Mouse (Mus musculus): ENCODE data around the gene Dennd6a. TPM values are rescaled to one million over a fixed set of nuclear protein-coding genes. Genes with fewer than 3 reads are reported as not detected.
"Not testable (repeated sequence)": the region's sequence is repeated elsewhere in the genome, so short reads cannot be mapped to it uniquely, and the experiment has no call there.

The Dennd6a gene
- total RNA-seq (2021), result 10 to 100 TPM; 15.9 to 16.8 TPM

DNA sequence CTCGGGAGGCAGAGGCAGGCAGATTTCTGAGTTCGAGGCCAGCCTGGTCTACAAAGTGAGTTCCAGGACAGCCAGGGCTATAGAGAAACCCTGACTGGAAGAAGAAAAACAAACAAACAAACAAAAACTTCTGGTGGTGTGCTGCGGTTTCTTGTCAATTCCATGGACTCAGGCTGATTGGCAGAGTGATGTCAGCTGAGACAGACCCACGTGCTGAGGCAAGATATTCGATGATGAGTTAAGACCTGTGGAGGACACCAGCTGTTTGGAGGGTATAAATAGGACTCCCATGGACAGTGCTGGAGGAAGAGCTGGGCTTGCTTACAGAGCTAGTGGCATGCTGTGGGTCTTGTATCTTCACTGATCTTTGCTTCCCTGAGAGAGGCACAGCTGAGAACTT is at the start of gene Dennd6a:
Dennd6a (plus strand) TSS at position 301 of the 400 bp plus-strand sequence.
- DNase-seq (ENCODE audit: low spot score); intact Hi-C loops (cut with DNase I): not testable (repeated sequence)

DNA sequence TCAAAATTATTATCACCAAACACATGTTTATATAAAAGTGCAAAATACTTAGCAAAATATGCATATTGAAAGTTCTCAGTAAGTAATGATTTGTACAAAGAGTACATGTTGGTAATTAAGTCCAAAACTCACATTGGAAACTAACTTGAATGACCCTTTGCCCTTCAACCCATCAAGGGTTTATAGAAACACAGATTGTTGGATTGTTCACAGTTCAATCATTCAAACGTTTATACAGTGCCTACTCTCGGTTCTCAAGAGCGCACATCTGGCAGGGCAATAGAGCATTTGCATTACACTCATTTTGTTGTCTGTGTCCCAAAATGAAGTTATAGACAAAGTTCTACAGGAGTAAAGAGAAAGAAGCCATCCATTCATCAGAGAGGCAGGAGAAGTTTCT is 47.7 kb upstream of the Dennd6a start:
- intact Hi-C loops (cut with DNase I), result no loop called here

DNA sequence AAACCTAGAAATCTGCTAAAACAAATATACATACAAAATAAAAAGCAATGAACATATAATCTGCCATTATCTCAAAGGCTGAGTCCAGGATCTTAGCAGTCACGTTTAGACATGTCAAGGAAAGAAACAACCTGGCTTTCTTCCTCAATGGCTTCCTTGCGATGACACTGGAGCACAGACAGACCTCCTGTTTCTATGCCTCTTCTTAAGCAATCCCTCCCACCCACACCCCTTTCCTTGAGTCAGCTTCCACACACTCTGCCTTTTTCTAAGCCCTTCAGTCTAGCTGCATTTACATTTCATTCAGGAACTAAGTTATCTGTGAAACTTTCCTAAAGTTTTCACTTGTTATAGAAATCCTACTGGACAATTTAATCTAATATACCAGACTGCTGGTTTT is 45.4 kb upstream of the Dennd6a start:
- intact Hi-C loops (cut with DNase I), result no loop called here
- DNase-seq (ENCODE audit: low spot score), result no peak

More for the DNA sequence above, 47.7 kb upstream of the Dennd6a start:
- no peak for DNase-seq (ENCODE audit: low spot score)

DNA sequence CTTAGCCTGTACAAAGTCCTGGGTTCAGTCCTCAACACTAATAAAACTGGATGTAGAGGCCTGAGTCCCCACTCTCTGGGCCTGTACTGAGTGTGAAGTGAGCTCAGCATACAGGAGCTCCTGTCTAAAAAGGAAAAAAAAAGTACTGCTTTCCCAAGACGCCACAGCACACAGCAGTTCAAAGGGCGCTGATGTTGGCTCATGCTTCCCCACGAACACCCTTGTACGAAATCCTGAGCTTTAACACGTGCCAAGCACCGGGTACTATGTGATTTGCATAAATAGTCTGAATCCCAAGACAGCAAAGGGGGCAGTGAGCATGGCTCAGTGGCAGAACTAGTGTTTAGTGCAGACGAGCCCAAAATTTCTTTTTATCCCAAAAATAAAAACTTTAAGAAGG is 43.3 kb upstream of the Dennd6a start:
- DNase-seq (ENCODE audit: low spot score), result no peak
- intact Hi-C loops (cut with DNase I), result no loop called here

DNA sequence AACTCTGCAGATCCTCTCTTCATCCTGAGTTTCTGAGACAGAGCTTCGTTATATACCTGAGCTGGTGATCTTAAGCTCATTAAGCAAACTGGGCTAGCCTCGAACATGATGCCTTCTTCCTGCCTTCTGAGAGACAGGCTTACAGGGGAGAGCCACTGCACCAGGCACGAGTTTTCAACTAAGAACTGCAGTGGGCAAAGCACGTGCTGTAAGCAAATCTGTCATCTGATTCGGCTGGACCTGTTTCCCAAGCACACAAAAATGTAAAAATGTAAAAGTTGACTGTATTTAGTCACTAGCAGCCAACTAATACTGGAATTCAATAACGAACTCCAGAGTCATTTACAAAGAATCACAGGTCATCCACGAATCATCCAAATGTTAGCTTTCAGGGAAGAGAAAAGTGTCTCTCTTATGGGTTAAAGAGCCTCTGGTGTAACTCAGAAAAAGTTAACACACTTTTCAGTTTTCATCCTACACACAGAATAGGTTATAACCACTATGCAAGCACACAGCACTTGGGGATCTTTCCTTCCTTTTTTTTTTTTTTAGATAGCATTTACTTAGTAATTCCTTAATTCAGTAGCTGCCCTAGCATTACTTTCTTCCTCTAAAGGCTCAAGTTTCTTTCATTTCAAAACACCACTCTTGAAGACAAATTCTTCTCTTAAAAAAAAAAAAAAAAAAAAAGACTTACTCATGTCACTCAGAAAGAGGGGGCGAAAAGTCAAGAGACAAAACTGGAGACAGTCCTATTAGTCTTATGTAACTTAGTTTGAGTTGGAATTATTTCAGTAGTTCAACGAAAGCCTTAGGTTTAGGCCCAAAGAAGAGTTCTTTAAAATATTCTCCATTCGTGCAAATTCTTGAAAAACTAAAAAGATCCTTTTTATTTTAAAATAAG is 42.0 kb upstream of the Dennd6a start:
- no peak for DNase-seq (ENCODE audit: low spot score)
- intact Hi-C loops (cut with DNase I), result loop anchor here (2.0 kb wide), 2 partner anchors 39 to 107 kb away; partner anchors contain the start of gene Arf4

DNA sequence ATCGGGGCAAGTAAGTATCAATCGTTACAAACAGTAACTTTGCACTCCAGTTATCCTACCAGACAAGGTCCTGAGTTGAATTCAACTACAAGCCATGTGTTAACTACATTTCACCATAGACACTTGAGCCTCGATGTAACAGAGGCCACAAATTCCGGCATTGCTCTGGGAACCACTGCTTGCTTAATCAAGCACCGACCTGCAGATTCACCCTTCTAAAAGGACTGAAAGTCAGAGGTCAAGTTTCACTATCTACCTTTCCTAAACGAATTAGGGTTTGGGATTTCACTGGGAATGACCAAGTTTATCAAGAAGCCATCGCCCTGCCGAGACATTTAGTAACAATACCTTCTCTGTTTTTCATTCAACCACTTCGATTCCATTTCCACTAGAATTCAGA is 40.9 kb upstream of the Dennd6a start:
- DNase-seq (ENCODE audit: low spot score), result no peak
- intact Hi-C loops (cut with DNase I), result loop anchor here (2.0 kb wide), 2 partner anchors 40 to 106 kb away; partner anchors contain the start of gene Arf4

DNA sequence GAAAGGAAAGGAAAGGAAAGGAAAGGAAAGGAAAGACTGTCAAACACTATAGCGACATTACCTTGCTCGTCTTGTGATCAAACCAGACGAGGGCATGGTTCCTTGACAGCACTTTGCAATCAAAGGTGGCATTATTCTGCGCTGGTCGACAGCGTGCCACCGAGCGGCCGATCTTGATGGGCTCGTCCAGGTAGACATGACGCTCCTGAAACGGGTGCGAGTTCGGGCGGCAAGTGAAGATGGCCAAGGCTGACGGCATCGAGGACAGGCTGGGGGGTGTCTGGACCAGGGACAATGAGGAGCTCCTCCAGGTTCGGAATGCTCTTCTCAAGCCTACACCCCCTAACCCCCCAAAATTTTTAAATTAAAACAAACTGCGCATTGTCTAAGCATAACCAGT is 40.4 kb upstream of the Dennd6a start:
- intact Hi-C loops (cut with DNase I), result loop anchor here (2.0 kb wide), 2 partner anchors 40 to 106 kb away; partner anchors contain the start of gene Arf4
- DNase-seq (ENCODE audit: low spot score), result no peak

DNA sequence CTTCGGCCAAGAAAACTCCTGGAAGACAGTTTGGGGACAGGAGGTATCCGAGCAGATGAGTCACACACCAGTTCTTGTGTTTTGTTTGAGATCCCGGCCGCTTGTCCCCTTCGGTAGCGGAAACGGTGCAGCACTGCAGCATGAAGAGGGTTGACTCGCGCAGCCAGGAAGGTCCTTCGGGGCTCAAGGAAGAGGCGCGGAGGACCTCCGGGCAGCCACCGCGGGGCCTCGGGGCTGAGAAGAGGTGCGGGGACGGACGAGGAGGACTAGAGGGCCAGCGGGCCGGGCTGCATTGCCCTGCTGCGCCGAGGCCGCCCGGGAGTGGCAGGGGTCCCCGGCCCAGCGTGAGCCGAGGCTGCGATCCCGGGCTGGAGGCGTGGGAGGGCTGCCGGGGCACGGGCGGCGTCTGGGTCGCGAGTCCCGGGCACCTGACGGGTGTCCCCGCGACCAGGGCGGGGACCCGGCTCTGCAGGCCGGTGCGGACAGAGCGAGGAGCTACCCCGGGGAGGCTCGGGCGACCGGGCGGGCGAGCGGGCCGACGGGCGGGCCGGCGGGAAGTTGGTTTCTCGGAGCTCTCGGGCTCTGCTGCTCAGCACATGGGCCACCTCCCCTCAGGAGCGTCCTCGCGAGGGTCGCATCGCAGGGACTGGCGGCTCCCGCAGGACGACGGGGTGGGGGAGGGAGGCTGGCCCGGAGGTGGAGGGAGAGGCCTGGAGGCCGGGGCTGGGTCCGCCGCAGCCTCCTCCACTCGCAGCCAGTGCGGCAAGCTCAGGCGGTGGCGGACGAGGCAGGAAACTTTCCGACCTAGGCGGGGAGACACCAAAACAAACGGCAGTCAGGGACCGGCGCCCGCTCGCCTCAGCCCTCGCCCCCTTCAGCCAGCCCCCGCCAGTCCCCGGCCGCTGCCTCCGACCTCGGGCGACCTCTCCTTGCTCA is 39.6 kb upstream of the Dennd6a start:
- DNase-seq (ENCODE audit: low spot score), result no peak
- intact Hi-C loops (cut with DNase I), result loop anchor here (2.0 kb wide), 3 partner anchors 41 to 105 kb away; partner anchors contain the start of gene Arf4

DNA sequence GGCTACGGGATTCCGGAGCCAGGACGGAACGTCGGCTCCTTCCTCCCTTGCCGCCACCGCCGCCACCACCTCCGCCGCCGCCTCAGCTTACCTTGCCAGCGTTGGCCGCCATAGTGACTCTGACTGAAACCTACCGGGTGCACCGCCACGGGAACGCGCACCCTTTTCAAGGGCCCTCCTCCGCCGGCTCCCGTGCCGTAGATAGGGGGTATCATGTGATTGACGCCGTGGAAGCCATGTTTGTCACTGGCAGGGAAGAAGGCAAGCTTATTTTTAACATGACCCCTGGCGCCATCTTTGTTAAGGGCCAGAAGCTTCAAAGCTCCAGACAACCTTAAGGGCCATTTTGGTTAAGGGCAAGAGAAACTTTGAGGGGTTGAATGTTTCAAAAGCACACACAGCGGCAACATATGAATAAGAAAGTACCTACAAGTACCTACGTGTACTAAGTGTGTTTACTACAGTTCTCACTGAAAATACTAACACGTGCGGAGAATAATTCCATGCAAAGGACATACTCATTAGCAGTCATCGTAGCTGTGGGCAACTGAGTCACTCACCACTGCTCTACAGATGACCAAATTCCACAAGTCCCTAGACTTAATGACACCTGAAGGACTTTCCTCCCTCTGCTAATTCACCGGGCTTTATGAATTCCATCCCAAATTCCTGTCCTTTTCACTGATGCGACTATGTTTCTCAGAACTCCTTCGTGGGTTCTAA is 38.7 kb upstream of the Dennd6a start, which contains the start of gene Slmap:
Slmap (minus strand) TSS at position 175 of the 723 bp plus-strand sequence.
- intact Hi-C loops (cut with DNase I), result loop anchor here (2.0 kb wide), 1 partner anchor 44 kb away; no protein-coding TSS in a partner anchor
- DNase-seq (ENCODE audit: low spot score), result peak; percentile 96

DNA sequence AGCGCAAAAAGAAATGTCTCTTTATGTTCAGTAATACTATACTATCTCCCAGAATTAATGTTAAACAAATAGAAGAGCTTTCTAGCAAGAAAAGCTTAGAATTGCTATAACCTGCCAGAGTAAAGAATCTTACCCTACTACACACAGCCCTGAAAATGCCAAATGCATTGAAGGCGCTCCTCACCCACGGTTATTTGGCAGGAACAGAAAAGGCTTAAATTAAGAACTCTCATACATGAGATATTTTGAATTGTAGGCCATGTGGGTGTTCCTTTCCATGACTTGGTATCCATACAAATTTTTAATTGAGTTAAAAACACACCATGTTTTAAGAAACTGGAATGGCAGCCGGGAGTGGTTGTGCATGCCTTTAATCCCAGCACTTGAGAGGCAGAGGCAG is 34.4 kb upstream of the Dennd6a start:
- no peak for DNase-seq (ENCODE audit: low spot score)
- intact Hi-C loops (cut with DNase I), result no loop called here

DNA sequence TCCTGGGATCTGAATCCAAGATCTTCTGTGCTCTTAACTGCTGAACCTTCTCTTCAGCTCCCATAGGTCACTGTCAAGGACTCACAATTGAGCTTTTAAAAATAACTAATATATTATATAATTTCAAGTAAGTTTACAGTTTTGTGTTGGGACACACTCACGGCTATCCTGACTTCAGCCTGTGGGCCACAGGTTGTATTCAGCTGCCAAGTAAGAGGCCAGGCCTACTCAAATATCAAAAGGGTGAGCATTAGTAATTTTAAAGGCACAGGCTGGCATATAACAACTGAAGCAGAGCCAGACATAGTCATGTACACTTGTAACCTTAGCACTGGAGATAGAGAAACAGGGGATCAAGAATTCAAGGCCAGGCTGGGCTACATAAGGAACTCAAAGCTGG is 33.1 kb upstream of the Dennd6a start:
- intact Hi-C loops (cut with DNase I), result no loop called here
- no peak for DNase-seq (ENCODE audit: low spot score)

DNA sequence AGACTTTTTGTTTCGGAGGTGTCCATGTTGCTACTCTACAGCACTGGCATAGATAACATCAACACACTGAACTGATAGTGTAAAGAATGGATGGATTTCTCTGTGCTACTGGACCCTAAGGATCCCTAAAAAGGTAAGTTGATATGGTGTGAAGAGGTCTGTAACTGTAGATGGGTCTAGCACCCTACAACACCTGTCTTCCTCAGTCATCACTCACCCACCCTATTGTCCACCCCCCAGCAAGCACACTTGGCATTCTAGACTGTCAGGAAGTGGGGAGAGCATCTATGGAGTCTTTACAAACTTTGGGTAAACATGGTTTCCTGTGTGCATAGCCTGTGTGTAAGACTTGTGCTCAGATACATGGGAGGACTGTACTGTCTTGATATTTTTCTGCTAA is 31.5 kb upstream of the Dennd6a start:
- intact Hi-C loops (cut with DNase I), result no loop called here
- DNase-seq (ENCODE audit: low spot score), result no peak

DNA sequence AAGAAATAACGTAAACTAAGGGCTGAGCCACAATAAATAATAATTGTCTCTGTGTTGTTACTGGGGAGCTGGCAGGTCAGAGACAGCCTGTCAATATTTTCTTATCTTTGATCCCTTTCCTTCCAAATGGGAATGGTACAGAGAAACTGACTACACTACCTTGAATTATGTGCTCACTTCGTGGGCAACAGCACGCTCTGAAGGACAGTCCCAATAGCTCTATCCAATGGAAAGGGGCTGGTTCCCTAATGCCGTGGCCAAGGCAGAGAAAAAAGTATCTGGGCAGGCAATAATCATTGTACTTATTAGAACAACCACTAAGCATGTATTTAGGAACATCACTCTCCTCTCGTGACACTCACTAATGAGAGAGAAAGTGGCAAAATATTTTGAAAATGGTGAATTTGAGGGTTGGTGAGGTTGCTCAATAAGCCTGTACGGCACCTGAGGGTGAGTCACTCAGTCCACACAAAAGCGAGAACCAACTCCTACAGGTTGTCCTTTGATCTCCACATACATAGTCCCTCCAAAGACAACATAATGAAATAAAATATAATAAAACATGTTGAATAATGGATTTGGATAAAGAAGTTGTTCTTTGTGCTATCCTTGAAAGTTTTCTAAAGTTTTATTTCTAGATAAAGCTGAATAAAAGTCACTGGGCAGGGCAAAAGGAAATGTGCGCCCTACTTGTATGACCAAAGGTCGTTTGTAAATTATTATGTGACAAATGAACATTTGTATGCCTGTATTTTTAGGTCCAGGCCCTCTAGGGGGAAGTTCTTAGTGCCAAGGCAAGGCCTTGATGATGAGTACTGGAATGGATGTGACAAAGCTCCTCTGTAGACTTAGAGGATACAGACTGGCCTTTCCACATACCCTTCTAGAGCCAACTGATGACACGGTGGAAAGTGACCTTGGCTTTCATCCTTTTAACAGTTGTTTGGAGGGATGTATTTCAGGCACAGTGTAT is 25.9 kb upstream of the Dennd6a start:
- intact Hi-C loops (cut with DNase I), result no loop called here
- DNase-seq (ENCODE audit: low spot score), result no peak

DNA sequence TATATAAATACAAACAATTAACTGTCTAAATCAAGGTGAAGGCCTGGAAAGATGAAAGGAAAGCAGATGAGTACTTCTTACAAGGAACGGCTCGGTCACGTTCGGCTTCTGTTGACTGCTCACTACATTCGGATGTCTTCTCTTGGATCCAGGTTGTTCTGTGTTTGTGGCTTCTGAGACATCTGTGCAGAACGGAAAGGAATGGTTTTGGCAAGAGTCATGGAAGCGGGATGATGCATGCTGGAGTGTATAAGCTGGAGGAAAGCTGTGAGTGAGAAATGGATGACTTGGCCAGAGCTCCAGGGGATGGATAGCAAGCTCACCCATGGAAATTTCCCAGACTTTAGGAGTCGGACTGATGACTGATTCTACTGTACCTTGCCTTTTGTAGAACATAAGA is 22.9 kb upstream of the Dennd6a start:
- DNase-seq (ENCODE audit: low spot score), result no peak
- intact Hi-C loops (cut with DNase I), result no loop called here

DNA sequence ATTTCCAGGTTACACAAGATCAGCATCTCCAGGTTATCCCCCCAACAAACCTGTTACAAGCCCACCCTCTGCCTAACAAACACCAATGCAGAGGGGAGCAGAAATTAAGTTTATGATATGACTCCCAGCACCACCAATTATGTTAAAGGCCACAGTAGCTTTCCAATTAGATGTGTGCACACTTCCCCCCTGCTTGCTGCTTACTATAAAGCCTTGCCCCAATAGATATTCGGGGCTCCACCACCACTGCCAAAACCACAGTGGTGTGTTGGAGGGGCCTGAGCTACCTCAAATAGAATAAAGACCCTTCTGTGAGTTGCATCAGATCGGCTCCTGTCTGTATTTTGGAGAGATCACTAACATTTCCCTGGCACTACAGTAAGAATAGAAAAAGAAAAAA is 21.2 kb upstream of the Dennd6a start:
- intact Hi-C loops (cut with DNase I), result no loop called here
- no peak for DNase-seq (ENCODE audit: low spot score)

DNA sequence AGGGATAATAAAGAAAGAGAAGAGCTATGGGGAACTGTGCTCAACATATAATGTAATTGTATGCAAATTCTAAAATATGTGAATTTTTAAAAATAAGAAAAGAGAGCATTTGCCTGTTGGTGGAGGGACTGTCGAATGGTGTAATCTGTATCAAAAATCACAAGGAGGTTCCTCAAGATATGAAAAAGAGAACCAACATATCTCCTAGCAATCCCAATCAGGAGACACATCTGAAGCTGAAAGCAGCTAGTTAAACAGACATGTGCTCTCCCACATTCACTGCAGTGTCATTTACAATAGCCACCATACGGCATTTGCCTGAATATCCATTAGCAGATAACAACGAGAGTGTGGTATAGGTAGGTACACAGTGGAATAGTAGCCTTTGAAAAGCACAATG is 20.8 kb upstream of the Dennd6a start:
- intact Hi-C loops (cut with DNase I), result no loop called here

DNA sequence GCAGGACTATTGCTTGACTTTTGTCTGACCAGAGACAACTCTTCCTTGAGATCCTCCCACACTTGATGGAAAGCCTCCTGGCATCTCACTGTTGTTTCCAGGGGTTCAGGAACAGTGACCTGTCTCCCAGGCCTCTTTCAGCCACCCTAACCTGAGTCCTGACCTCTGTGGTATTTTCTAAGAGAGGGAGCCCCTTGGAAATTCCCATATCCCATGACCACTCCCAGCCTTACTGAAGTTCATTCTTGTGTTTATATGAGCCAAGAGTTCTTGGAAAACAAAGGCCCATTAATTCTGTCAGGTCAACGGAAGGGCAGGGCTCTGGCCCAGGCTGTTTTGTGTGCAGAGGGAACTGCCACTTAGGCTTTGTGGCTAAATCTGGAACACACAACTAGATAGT is 16.1 kb upstream of the Dennd6a start:
- intact Hi-C loops (cut with DNase I), result no loop called here

More for the DNA sequence above, 20.8 kb upstream of the Dennd6a start:
- no peak for DNase-seq (ENCODE audit: low spot score)

DNA sequence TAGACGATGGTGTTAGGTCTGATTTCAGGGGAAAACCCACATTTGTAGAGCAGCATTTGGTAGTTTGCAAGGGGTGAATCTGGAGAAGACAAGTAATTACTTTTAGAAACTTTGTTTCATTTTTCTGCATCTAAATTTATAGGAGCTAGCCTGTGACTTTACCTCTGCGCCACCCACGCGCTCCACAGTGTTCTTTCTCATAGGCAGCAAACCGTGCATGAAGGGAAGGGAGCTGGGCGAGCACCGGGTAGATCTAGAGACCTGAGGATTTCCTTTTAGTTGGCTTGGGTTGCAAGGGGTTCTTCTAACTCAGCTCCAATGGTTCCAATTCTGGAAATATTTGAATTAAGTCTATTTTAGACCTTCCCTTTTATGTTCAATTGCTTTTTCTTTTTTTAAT is 15.1 kb upstream of the Dennd6a start:
- no peak for DNase-seq (ENCODE audit: low spot score)
- intact Hi-C loops (cut with DNase I), result no loop called here

More for the DNA sequence above, 16.1 kb upstream of the Dennd6a start:
- no peak for DNase-seq (ENCODE audit: low spot score)
